Mouse (Mus musculus) cerebellum, adult (tissue): ENCODE measurements around the gene Gm13040.
"Not testable (repeated sequence)": the region's sequence is repeated elsewhere in the genome, so short reads cannot be mapped to it uniquely, and the experiment has no call there.

Experiments used
- ATAC-seq: cut with Nextera tagmentation; 2 replicates; pipeline ENCODE4 v1.9.2; 2017; ENCODE audit warnings: mild to moderate bottlenecking, moderate library complexity, mixed read lengths; ENCODE audit not compliant: insufficient number of reproducible peaks, low FRiP score, low TSS enrichment

Gene Gm13040

GRCm38 (mm10) chr4:143535654-143536053 is at the start of gene Gm13040:
Gene Gm13040, plus strand, starts transcription at chr4:143535954.
- not testable (repeated sequence) for ATAC-seq

- ATAC-seq = no peak
These were observed 24.7 kb upstream of the Gm13040 start, which contains the start of gene Gm13043 for GRCm38 (mm10) chr4:143511043-143511442. Gene Gm13043, plus strand, starts transcription at chr4:143511343.

- ATAC-seq = not testable (repeated sequence)
These were observed 15.6 kb downstream of the Gm13040 start, which contains the start of the genes BC080695 and Gm13057 for GRCm38 (mm10) chr4:143551400-143551799. Gene BC080695, plus strand, starts transcription at chr4:143551700. Gene Gm13057, plus strand, starts transcription at chr4:143551709.
